Mouse (Mus musculus) heart, embryonic 12.5 days (tissue): Measurements from ENCODE around the gene Sdhaf3. TPM values are rescaled to one million over a fixed set of nuclear protein-coding genes. Genes with fewer than 3 reads are reported as not detected.

Source experiments
- ATAC-seq: fragments of 200-750 bp; cut with Nextera tagmentation; 2 replicates; pipeline ENCODE4 v1.8.0; 2017; ENCODE audit warnings: moderate TSS enrichment, moderate library complexity; ENCODE audit not compliant: insufficient number of reproducible peaks, low FRiP score
- H3K27ac ChIP-seq: fragments of 300-500 bp; sonication (generic); 2 replicates; pipeline ENCODE4 v1.5.1; 2016; ENCODE audit warnings: mild to moderate bottlenecking, moderate library complexity; ENCODE audit not compliant: poor library complexity, severe bottlenecking
- H3K27me3 ChIP-seq: fragments of 300-500 bp; sonication (generic); replicated peaks from 2 replicates; pipeline ENCODE4 v1.6.1; 2016; ENCODE audit warnings: mild to moderate bottlenecking, moderate library complexity
- H3K36me3 ChIP-seq: fragments of 300-500 bp; sonication (generic); 2 replicates; pipeline ENCODE4 v1.6.1; 2016; ENCODE audit warnings: mild to moderate bottlenecking, moderate library complexity
- H3K4me1 ChIP-seq: fragments of 300-500 bp; sonication (generic); replicated peaks from 2 replicates; pipeline ENCODE4 v1.6.1; 2016; ENCODE audit warnings: mild to moderate bottlenecking
- H3K4me2 ChIP-seq: fragments of 300-500 bp; sonication (generic); 2 replicates; pipeline ENCODE4 v1.6.1; 2016; ENCODE audit warnings: mild to moderate bottlenecking, moderate library complexity
- H3K4me3 ChIP-seq: fragments of 300-500 bp; sonication (generic); 2 replicates; pipeline ENCODE4 v1.5.1; 2016; ENCODE audit warnings: mild to moderate bottlenecking
- H3K9ac ChIP-seq: fragments of 300-500 bp; sonication (generic); 2 replicates; pipeline ENCODE4 v1.6.1; 2016; ENCODE audit warnings: mild to moderate bottlenecking, moderate library complexity
- H3K9me3 ChIP-seq: fragments of 300-500 bp; sonication (generic); replicated peaks from 2 replicates; pipeline ENCODE4 v1.6.1; 2016; ENCODE audit warnings: mild to moderate bottlenecking, moderate library complexity
- WGBS: fragments of 180-500 bp; shearing (Covaris S2); methylation state at CpG from one replicate; pipeline ENCODE4 v1.1.7; 2016; 5-methylcytosine and 5-hydroxymethylcytosine counted together
- polyA plus RNA-seq: library from polyadenylated mRNA; unstranded; fragments of >200 nt; fragmentation: Nextera tagmentation; extraction: Ambion mirVana; gene quantifications from 2 replicates; pipeline ENCODE4 v1.2.1, GENCODE M21; 2016

The Sdhaf3 gene
- polyA plus RNA-seq, 1 experiment from 2014 or later, result 5.2 TPM

GRCm38 (mm10) chr6:7068782-7069181 is 113.0 kb downstream of the Sdhaf3 start:
- no peak overlapping the region for H3K4me2 ChIP-seq
- H3K9me3 ChIP-seq, result no peaks in the 10 kb centered on the region
- no peaks in the 10 kb centered on the region for H3K36me3 ChIP-seq
- ATAC-seq, result no peak
- WGBS, result 60% methylated on average over 3 of the region's 3 CpGs
- H3K27ac ChIP-seq, result no peak overlapping the region
- H3K9ac ChIP-seq, result no peak overlapping the region
- no peaks in the 10 kb centered on the region for H3K4me1 ChIP-seq
- H3K4me3 ChIP-seq, result no peak overlapping the region
- H3K27me3 ChIP-seq, result no peaks in the 10 kb centered on the region

- H3K4me2 ChIP-seq, result no peak overlapping the region
- H3K27me3 ChIP-seq, result no peaks in the 10 kb centered on the region
- 66% methylated on average over 2 of the region's 2 CpGs for WGBS
- H3K27ac ChIP-seq, result no peak overlapping the region
- ATAC-seq, result no peak
- H3K9me3 ChIP-seq, result 0 out of 2 replicates have a peak, but pooled peaks cover 5% of the 10 kb centered on the region
- H3K4me3 ChIP-seq, result no peak overlapping the region
- H3K4me1 ChIP-seq, result no peaks in the 10 kb centered on the region
- no peak overlapping the region for H3K9ac ChIP-seq
- no peaks in the 10 kb centered on the region for H3K36me3 ChIP-seq
Measured at GRCm38 (mm10) chr6:7069463-7069862, 113.7 kb downstream of the Sdhaf3 start.

DNA sequence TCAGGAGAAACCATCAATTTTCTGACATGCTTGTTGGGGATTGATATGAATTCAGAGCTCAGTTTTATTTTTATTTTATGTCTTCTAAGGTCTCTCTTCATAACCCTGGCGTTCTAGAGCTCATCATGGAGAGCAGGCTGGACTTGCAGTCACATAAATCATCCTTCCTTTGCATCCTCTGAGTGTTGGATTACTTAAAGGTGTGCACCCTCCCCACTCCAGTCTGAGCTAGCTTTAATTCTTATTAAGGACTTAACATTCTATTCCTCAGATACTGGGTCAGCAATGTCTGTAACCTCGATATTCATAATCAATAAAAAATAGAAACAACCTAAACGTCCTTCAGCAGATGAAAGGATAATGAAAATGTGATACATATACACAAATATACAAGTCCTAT is 126.2 kb downstream of the Sdhaf3 start:
- 63% methylated on average over 3 of the region's 3 CpGs for WGBS
- H3K27ac ChIP-seq, result no peak overlapping the region

GRCm38 (mm10) chr6:7082467-7083259 is 126.9 kb downstream of the Sdhaf3 start:
- Histone ChIP-seq H3K4me2 (no peak overlapping the region), H3K4me1 (no peaks in the 10 kb centered on the region), H3K36me3 (no peaks in the 10 kb centered on the region), H3K27ac (no peak overlapping the region), H3K27me3 (no peaks in the 10 kb centered on the region), H3K4me3 (no peak overlapping the region), H3K9me3 (no peaks in the 10 kb centered on the region), H3K9ac (no peak overlapping the region)
- ATAC-seq, result no peak
- WGBS, result 74% methylated on average over 5 of the region's 5 CpGs

More for the DNA sequence above, 126.2 kb downstream of the Sdhaf3 start:
- no peak overlapping the region for H3K9ac ChIP-seq
- H3K4me3 ChIP-seq, result no peak overlapping the region
- no peaks in the 10 kb centered on the region for H3K36me3 ChIP-seq
- no peaks in the 10 kb centered on the region for H3K27me3 ChIP-seq
- no peak overlapping the region for H3K4me2 ChIP-seq
- no peak for ATAC-seq
- no peaks in the 10 kb centered on the region for H3K4me1 ChIP-seq
- no peaks in the 10 kb centered on the region for H3K9me3 ChIP-seq

DNA sequence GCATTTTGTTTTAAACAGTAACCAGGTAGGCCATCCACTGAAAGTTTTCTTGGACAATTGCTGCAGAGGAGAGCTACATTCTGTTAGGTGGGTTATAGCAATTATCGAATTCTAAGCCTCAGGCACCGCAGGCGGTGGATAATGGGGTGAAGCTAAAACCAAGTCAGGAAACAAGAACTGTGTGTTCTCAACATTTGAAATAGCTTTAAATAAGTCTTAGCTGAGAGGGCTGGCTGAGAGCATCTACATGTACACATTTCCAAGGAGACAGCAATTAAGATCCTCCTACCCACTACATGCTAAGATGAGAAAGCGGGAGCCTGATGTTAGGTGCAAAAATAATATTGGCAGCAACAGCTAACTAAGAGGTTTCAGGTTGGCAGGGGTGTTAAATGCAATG is 127.9 kb downstream of the Sdhaf3 start:
- WGBS, result 87% methylated on average over 4 of the region's 4 CpGs
- Histone ChIP-seq H3K27me3 (no peaks in the 10 kb centered on the region), H3K27ac (no peak overlapping the region), H3K9ac (no peak overlapping the region), H3K9me3 (no peaks in the 10 kb centered on the region), H3K4me1 (no peaks in the 10 kb centered on the region), H3K4me2 (no peak overlapping the region), H3K36me3 (no peaks in the 10 kb centered on the region), H3K4me3 (no peak overlapping the region)
- ATAC-seq, result no peak

DNA sequence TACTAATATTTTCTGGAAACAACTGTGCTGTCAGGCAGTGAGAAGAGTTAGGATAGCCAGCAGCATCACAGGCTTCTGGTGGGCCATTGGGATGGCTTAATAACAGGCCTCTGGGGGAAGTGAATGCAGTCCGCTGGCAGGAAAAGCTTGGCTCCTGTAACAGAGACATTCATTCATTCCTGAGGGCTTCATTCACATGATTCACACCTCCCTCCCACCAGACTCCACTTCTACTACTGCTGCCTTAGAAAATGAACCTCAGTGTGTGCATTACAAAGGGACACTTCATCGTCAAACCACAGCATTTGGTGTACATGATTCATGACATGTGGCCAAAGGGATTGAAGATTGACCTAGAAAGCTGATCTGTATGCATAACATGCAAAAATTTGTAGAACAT is 128.6 kb downstream of the Sdhaf3 start:
- no peaks in the 10 kb centered on the region for H3K9me3 ChIP-seq
- no peaks in the 10 kb centered on the region for H3K36me3 ChIP-seq
- no peak overlapping the region for H3K27ac ChIP-seq
- H3K27me3 ChIP-seq, result no peaks in the 10 kb centered on the region
- H3K4me2 ChIP-seq, result no peak overlapping the region
- H3K4me3 ChIP-seq, result no peak overlapping the region
- 78% methylated on average over 2 of the region's 2 CpGs for WGBS
- ATAC-seq, result no peak
- H3K9ac ChIP-seq, result no peak overlapping the region
- no peaks in the 10 kb centered on the region for H3K4me1 ChIP-seq

DNA sequence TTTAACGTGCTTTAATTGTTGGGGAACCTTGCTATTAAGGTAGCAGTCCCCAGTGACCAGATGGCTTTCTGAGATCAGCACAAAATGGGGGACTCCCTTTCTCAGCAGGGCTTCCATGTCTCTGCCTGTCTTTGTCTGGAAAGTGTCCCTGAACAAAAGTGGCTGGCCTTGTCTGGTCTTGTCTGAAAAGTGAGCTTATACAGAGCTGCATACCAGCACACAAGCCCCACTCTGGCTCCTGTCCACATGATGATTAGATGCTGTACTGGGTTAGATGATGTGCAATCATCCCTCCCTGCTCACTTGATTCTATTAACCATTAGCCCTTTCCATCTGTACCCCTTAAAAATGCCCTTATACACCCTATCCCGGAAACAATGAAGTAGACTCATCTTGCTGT is 129.7 kb downstream of the Sdhaf3 start:
- ATAC-seq, result no peak
- 70% methylated on average over 2 of the region's 2 CpGs for WGBS
- no peaks in the 10 kb centered on the region for H3K36me3 ChIP-seq

DNA sequence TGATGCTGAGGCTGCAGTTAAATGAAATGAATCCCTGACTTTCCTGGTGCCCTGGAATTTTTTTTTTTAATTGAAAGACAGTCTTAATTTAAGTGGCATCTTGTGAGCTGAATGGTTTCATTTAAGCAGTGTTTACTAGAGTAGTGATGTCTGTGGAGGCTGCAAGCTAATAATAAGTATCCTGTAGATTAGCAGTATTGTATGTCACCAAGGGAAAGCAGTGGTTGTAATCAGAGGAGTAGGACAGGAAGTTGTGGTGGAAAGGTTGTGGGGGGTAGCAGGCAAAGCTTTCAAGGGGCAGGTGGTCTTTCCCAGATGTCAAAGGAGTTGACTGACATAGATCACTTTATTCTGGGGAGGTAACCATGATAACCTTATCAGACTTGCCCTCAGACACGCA is 136.3 kb downstream of the Sdhaf3 start:
- Histone ChIP-seq H3K27ac (no peak overlapping the region), H3K4me1 (no peaks in the 10 kb centered on the region), H3K27me3 (no peaks in the 10 kb centered on the region), H3K9ac (no peak overlapping the region), H3K4me2 (no peak overlapping the region), H3K4me3 (no peak overlapping the region), H3K36me3 (no peaks in the 10 kb centered on the region), H3K9me3 (peaks cover 3% of the 10 kb centered on the region; the same call in 1 of the 2 replicates)
- 63% methylated on average over 1 of the region's 1 CpGs for WGBS
- ATAC-seq, result no peak

More for the DNA sequence above, 129.7 kb downstream of the Sdhaf3 start:
- Histone ChIP-seq H3K4me2 (no peak overlapping the region), H3K27ac (no peak overlapping the region), H3K4me3 (no peak overlapping the region), H3K9ac (no peak overlapping the region), H3K4me1 (no peaks in the 10 kb centered on the region), H3K9me3 (no peaks in the 10 kb centered on the region), H3K27me3 (no peaks in the 10 kb centered on the region)

Other genes starting within 250 kb of the Sdhaf3 start
- 0.14 TPM in 1 of 2 replicates, not detected in the other for gene Dlx6, start 92.7 kb upstream of the Sdhaf3 start, polyA plus RNA-seq
- gene Dlx5, start 73.9 kb upstream of the Sdhaf3 start, polyA plus RNA-seq, result 0.98 and 1.5 TPM in 2 replicates